Mouse (Mus musculus) liver, adult 2 months (tissue): ENCODE measurements at regions not wholly inside any gene's neighbourhood (a gene's known extent, or its start where the extent isn't known, plus 50 kb on each side); places are given as distances from the start of the nearest gene placed in this dataset.

Experiments used
- CTCF ChIP-seq: fragments of 200-500 bp; IDR thresholded peaks from 2 replicates; pipeline ENCODE4 v1.5.1; 2011; ENCODE audit warnings: low read depth, low read length, control low read depth
- POLR2A ChIP-seq: fragments of 200-500 bp; IDR thresholded peaks from 2 replicates; pipeline ENCODE4 v1.6.1; 2011; ENCODE audit warnings: low read length, control low read depth; ENCODE audit not compliant: insufficient read depth; ENCODE audit errors: extremely low read depth

GRCm38 (mm10) chr8:8802761-8803340 lies 112.5 kb upstream of the Arglu1 start:
- TF ChIP-seq CTCF (no peak), POLR2A (no peak)
